Mouse (Mus musculus): ENCODE measurements around the gene Fam241b. TPM values are rescaled to one million over a fixed set of nuclear protein-coding genes. Genes with fewer than 3 reads are reported as not detected.

Fam241b gene
- total and polyA plus RNA-seq, 3 experiments, result 11.2 to 19.0 TPM; not detected in 1

DNA sequence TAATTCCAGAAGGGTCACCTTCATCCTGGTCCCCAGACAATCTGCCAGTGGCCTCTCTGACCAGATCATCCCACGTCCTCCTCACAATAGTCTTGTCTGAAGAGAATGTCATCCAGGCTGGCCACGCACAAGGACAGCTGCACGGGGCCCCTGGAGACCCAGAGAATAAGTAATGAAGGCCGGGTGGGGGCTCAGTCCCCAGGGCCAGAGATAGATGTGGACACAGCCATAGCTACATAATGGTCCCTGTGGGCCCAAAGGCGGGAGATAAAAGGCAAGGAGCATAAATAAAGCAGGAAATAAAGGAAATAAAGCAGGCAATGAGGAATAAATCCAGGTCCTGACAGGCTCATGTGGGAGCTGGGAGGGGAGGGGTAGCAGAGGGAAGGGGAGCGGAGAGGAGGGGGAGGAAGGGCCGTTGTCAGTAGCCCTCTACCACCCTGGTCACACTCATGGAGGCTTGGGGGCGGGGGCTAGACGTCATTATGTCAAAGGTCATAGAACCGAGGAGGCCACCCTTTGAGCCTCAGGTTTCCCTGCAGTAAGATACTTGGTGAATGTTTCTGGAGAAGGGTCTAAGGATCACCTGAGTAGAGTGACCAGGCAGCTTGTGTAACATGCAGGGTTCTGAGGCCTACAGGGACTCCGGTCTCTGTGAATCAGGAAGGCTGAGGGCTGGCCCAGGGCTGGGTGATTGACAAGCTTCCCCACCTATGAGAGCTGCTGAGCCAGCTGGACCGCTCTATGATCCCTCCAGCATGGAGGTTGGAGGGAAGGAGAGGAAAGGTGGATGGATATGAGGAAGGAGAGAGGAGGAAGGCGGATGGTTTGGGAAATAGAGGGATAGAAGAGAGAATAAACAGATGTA is 85.0 kb downstream of the Fam241b start:
- H3K79me2 ChIP-seq (ENCODE audit: control insufficient read depth, insufficient read depth, low read length, poor library complexity), result no peaks in the 10 kb centered on the region
- DNase-seq (ENCODE audit: low read depth, low spot score), result no peak
- H3K9me3 ChIP-seq (replicated peaks; ENCODE audit: insufficient read depth, low read length), result no peaks in the 10 kb centered on the region
- TF ChIP-seq GATA1 (IDR thresholded peaks at IDR 0.05; ENCODE audit: low read depth, low read length) (no peak), USF2 (IDR thresholded peaks at IDR 0.05; ENCODE audit: borderline replicate concordance in 1 of 2, insufficient read depth in 1 of 2, low read depth in 1 of 2, low read length in 2 of 2) (no peak)
- no peaks in the 10 kb centered on the region for H3K4me1 ChIP-seq (ENCODE audit: control insufficient read depth in 1 of 2, insufficient read depth in 2 of 2, low read length in 2 of 2)
- H3K36me3 ChIP-seq (ENCODE audit: control insufficient read depth in 1 of 2, insufficient read depth in 2 of 2, low read length in 2 of 2), result no peaks in the 10 kb centered on the region
- no peaks in the 10 kb centered on the region; a peak in 1 of 4 replicates for H3K27me3 ChIP-seq (ENCODE audit: control insufficient read depth in 1 of 2, insufficient read depth in 2 of 2, low read length in 2 of 2)
- H3K27ac ChIP-seq (ENCODE audit: control insufficient read depth, low read depth, low read length), result no peak overlapping the region
- H3K9ac ChIP-seq (ENCODE audit: control insufficient read depth, low read depth, low read length, poor library complexity, severe bottlenecking), result no peak overlapping the region
- H3K4me3 ChIP-seq (ENCODE audit: control insufficient read depth in 1 of 2, insufficient read depth in 1 of 2, low read depth in 2 of 2, low read length in 2 of 2), result no peak overlapping the region

Other genes with a start within 250 kb of the Fam241b start
- gene Col13a1, start 164.8 kb downstream of the Fam241b start, total RNA-seq (2012; rRNA removed), result not detected in 2 replicates
- not detected for gene Col13a1, start 164.8 kb downstream of the Fam241b start, polyA plus RNA-seq (2012; ENCODE audit: insufficient read depth in 1 of 2, insufficient read length in 2 of 2, low read depth in 1 of 2, low replicate concordance in 2 of 2, missing spikeins in 1 of 2)
- gene Neurog3, start 10.8 kb downstream of the Fam241b start, total RNA-seq (2012; rRNA removed), result not detected in 2 replicates
- not detected for gene Neurog3, start 10.8 kb downstream of the Fam241b start, polyA plus RNA-seq (2012; ENCODE audit: insufficient read depth in 1 of 2, insufficient read length in 2 of 2, low read depth in 1 of 2, low replicate concordance in 2 of 2, missing spikeins in 1 of 2)
- gene Tspan15, start 87.3 kb upstream of the Fam241b start, total RNA-seq (2012; rRNA removed), result 0.23 and 0.52 TPM in 2 replicates
- gene Tspan15, start 87.3 kb upstream of the Fam241b start, polyA plus RNA-seq (2012; ENCODE audit: insufficient read depth in 1 of 2, insufficient read length in 2 of 2, low read depth in 1 of 2, low replicate concordance in 2 of 2, missing spikeins in 1 of 2), result 1 to 10 TPM in 1 of 2 experiments, not detected in 1; 2.2 TPM
- gene Tacr2, start 108.5 kb upstream of the Fam241b start, total RNA-seq (2012; rRNA removed), result not detected in 2 replicates
- under 1 TPM in 1 of 2 experiments, not detected in 1; 0.06 TPM for gene Tacr2, start 108.5 kb upstream of the Fam241b start, polyA plus RNA-seq (2012; ENCODE audit: insufficient read depth in 1 of 2, insufficient read length in 2 of 2, low read depth in 1 of 2, low replicate concordance in 2 of 2, missing spikeins in 1 of 2)
- gene Hk1, start 236.0 kb upstream of the Fam241b start, total RNA-seq (2012; rRNA removed), result 441 and 515 TPM in 2 replicates
- 100 to 1,000 TPM; 192 to 740 TPM for gene Hk1, start 236.0 kb upstream of the Fam241b start, polyA plus RNA-seq (2012; ENCODE audit: insufficient read depth in 1 of 2, insufficient read length in 2 of 2, low read depth in 1 of 2, low replicate concordance in 2 of 2, missing spikeins in 1 of 2)